Comparison of ENCODE assay signal across 8 mouse cellular contexts in the genomic region with DNA sequence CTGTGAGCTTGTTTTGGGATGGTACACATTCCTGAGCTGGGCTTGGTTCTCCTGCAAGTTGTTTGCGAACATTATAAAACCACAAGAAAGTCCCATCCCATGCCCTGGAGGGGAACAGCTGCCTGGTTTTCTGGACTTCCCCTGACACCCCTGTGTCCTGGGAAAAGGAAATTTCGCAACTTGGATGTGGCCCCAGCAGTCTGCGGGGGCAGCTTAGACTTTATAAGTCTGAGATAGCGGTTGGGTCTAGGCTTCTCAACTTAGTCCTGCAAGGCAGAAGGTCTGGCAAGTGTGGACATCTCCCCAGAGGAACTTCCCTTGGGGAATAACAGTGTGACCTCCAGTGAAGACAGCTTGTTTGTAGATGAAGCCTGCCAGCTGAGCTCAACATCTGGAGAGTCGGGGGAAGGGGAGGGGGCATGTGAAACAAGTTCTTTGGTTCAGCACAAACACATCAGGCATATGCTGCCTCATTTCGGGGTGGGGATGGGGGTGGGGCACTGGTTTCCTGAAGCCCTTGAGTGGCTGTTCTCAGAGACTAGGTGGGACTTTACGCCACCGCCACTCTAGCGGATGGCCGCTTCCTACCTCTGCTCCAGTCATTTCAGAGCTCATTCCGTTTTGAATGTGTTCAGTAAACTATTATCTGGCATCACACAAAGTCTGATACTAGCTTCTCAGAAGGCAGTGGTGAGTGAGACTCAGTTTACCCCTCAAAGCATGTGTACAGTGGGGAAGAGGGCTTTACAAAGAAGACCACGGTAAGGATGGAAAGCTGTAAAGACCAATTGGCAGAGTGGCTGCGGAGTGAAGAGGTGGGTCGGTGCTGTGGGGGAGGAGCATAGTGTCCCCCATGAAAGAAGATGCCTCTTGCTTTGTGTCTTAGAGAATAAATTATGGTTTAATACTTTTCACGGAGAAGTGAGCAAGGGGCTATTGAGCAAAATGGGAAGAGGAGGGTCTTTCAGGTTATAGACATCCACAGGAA. TPM values are rescaled to one million over a fixed set of nuclear protein-coding genes. Genes with fewer than 3 reads are reported as not detected.
DNase-seq lines count a peak whose midpoint lies in the region; ATAC-seq and TF ChIP-seq lines count a peak whose summit lies in the region.

No protein-coding gene starts in this region.

- TF ChIP-seq POLR2A in limb, embryonic 14.5 days (IDR thresholded peaks at IDR 0.05; ENCODE audit: borderline replicate concordance, extremely low read depth, insufficient read depth, insufficient read length): no peak

- intact Hi-C loops in heart, postnatal 36 days (cut with DNase I): loop anchor here (5.0 kb wide), 1 partner anchor 33 kb away; no protein-coding TSS in a partner anchor

- no peak overlapping the region for H3K4me3 ChIP-seq in hindbrain, embryonic 11.5 days (ENCODE audit: low read depth, low read length)
- H3K4me3 ChIP-seq in hindbrain, embryonic 14.5 days (replicated peaks; ENCODE audit: low read length): no peak overlapping the region
- peak overlapping the region; percentile 19 for H3K4me3 ChIP-seq in embryonic facial prominence, embryonic 14.5 days (ENCODE audit: low read depth, low read length)
- H3K4me3 ChIP-seq in limb, embryonic 14.5 days (replicated peaks; ENCODE audit: low read length): peak overlapping the region; percentile 14
- no peak overlapping the region for H3K4me3 ChIP-seq in neural tube, embryonic 13.5 days

- H3K9ac ChIP-seq in hindbrain, embryonic 11.5 days (ENCODE audit: low read depth, low read length): no peak overlapping the region
- no peak overlapping the region for H3K9ac ChIP-seq in hindbrain, embryonic 14.5 days
- H3K9ac ChIP-seq in embryonic facial prominence, embryonic 14.5 days (ENCODE audit: low read depth, low read length): no peak overlapping the region
- H3K9ac ChIP-seq in limb, embryonic 14.5 days (ENCODE audit: low read depth, low read length, severe bottlenecking): no peak overlapping the region
- H3K9ac ChIP-seq in neural tube, embryonic 13.5 days: no peak overlapping the region

- no peak overlapping the region for H3K27ac ChIP-seq in hindbrain, embryonic 11.5 days (ENCODE audit: low read depth, low read length)
- no peak overlapping the region for H3K27ac ChIP-seq in hindbrain, embryonic 14.5 days
- no peak overlapping the region for H3K27ac ChIP-seq in embryonic facial prominence, embryonic 14.5 days (replicated peaks; ENCODE audit: low read depth, low read length)
- no peak overlapping the region for H3K27ac ChIP-seq in limb, embryonic 14.5 days (replicated peaks; ENCODE audit: low read depth, low read length)
- H3K27ac ChIP-seq in neural tube, embryonic 13.5 days (replicated peaks): 0 out of 2 replicates have a peak overlapping the region, but pooled peaks have one; percentile 13

- no peak overlapping the region for H3K4me2 ChIP-seq in hindbrain, embryonic 11.5 days (replicated peaks; ENCODE audit: low read depth, low read length)
- H3K4me2 ChIP-seq in hindbrain, embryonic 14.5 days (replicated peaks): no peak overlapping the region
- peak overlapping the region; percentile 30 for H3K4me2 ChIP-seq in embryonic facial prominence, embryonic 14.5 days (ENCODE audit: low read depth, low read length)
- H3K4me2 ChIP-seq in limb, embryonic 14.5 days (replicated peaks; ENCODE audit: low read depth, low read length, severe bottlenecking): peak overlapping the region; percentile 31
- peak overlapping the region; percentile 22; the same call in 1 of the 2 replicates for H3K4me2 ChIP-seq in neural tube, embryonic 13.5 days

- no peak for ATAC-seq in hindbrain, embryonic 11.5 days (ENCODE audit: low FRiP score)
- ATAC-seq in hindbrain, embryonic 14.5 days (ENCODE audit: low FRiP score): no peak
- peak; percentile 62; the same call in 1 of the 2 replicates for ATAC-seq in embryonic facial prominence, embryonic 14.5 days (ENCODE audit: low read depth)
- peak; percentile 53; the same call in 1 of the 2 replicates for ATAC-seq in limb, embryonic 14.5 days (ENCODE audit: low FRiP score, low read depth)
- ATAC-seq in neural tube, embryonic 13.5 days (ENCODE audit: low read depth): no peak

- 0 out of 2 replicates have a peak, but pooled peaks cover 2% of the 10 kb centered on the region for H3K4me1 ChIP-seq in hindbrain, embryonic 11.5 days (replicated peaks; ENCODE audit: control insufficient read depth, insufficient read depth, low read length)
- no peaks in the 10 kb centered on the region for H3K4me1 ChIP-seq in hindbrain, embryonic 14.5 days (replicated peaks; ENCODE audit: control insufficient read depth, insufficient read depth, low read length)
- no peaks in the 10 kb centered on the region for H3K4me1 ChIP-seq in embryonic facial prominence, embryonic 14.5 days (ENCODE audit: control insufficient read depth, insufficient read depth, low read length)
- H3K4me1 ChIP-seq in limb, embryonic 14.5 days (ENCODE audit: control insufficient read depth, insufficient read depth, low read length): no peaks in the 10 kb centered on the region
- peaks cover 9% of the 10 kb centered on the region; the same call in 1 of the 2 replicates for H3K4me1 ChIP-seq in neural tube, embryonic 13.5 days (replicated peaks)

- no peaks in the 10 kb centered on the region for H3K27me3 ChIP-seq in hindbrain, embryonic 11.5 days (ENCODE audit: control insufficient read depth, insufficient read depth, low read length)
- no peaks in the 10 kb centered on the region for H3K27me3 ChIP-seq in hindbrain, embryonic 14.5 days (ENCODE audit: control insufficient read depth, insufficient read depth, low read length)
- no peaks in the 10 kb centered on the region for H3K27me3 ChIP-seq in embryonic facial prominence, embryonic 14.5 days (replicated peaks; ENCODE audit: control insufficient read depth, insufficient read depth, low read length)
- H3K27me3 ChIP-seq in limb, embryonic 14.5 days (ENCODE audit: control insufficient read depth, insufficient read depth, low read length): no peaks in the 10 kb centered on the region
- H3K27me3 ChIP-seq in neural tube, embryonic 13.5 days: no peaks in the 10 kb centered on the region

- DNase-seq in hindbrain, embryonic 11.5 days (ENCODE audit: low spot score): peak; percentile 26
- no peak for DNase-seq in hindbrain, embryonic 14.5 days (ENCODE audit: low spot score)
- DNase-seq in embryonic facial prominence, embryonic 14.5 days (ENCODE audit: low spot score): peak; percentile 69
- peak; percentile 74 to 84 for DNase-seq in heart, postnatal 36 days
- DNase-seq in limb, embryonic 14.5 days (ENCODE audit: low spot score): peak; percentile 28
- DNase-seq in right cerebral cortex, postnatal 25 days: no peak
- DNase-seq in layer of hippocampus, adult 9-10 months (ENCODE audit: low spot score): no peak

- 57% methylated on average over 15 of the region's 15 CpGs for WGBS in hindbrain, embryonic 11.5 days
- 64% methylated on average over 15 of the region's 15 CpGs for WGBS in hindbrain, embryonic 14.5 days
- WGBS in embryonic facial prominence, embryonic 14.5 days: 34% methylated on average over 15 of the region's 15 CpGs
- WGBS in limb, embryonic 14.5 days: 36% methylated on average over 15 of the region's 15 CpGs
- 52% methylated on average over 15 of the region's 15 CpGs for WGBS in neural tube, embryonic 13.5 days

- no peaks in the 10 kb centered on the region for H3K36me3 ChIP-seq in hindbrain, embryonic 11.5 days (ENCODE audit: control insufficient read depth, insufficient read depth, low read length)
- no peaks in the 10 kb centered on the region for H3K36me3 ChIP-seq in hindbrain, embryonic 14.5 days (replicated peaks; ENCODE audit: control insufficient read depth, insufficient read depth)
- 0 out of 2 replicates have a peak, but pooled peaks cover 6% of the 10 kb centered on the region for H3K36me3 ChIP-seq in embryonic facial prominence, embryonic 14.5 days (ENCODE audit: control insufficient read depth, insufficient read depth, low read length)
- no peaks in the 10 kb centered on the region for H3K36me3 ChIP-seq in limb, embryonic 14.5 days (ENCODE audit: control insufficient read depth, insufficient read depth, low read length)
- H3K36me3 ChIP-seq in neural tube, embryonic 13.5 days: peaks cover 4% of the 10 kb centered on the region; the same call in 1 of the 2 replicates

- H3K9me3 ChIP-seq in hindbrain, embryonic 11.5 days (ENCODE audit: control insufficient read depth, low read length): no peaks in the 10 kb centered on the region
- 0 out of 2 replicates have a peak, but pooled peaks cover 3% of the 10 kb centered on the region for H3K9me3 ChIP-seq in hindbrain, embryonic 14.5 days (ENCODE audit: control insufficient read depth, low read length)
- peaks cover 8% of the 10 kb centered on the region; the same call in 1 of the 2 replicates for H3K9me3 ChIP-seq in embryonic facial prominence, embryonic 14.5 days (ENCODE audit: control insufficient read depth, low read length)
- peaks cover 6% of the 10 kb centered on the region; the same call in 1 of the 2 replicates for H3K9me3 ChIP-seq in limb, embryonic 14.5 days (ENCODE audit: control insufficient read depth, low read length)
- H3K9me3 ChIP-seq in neural tube, embryonic 13.5 days: peaks cover 6% of the 10 kb centered on the region; the same call in 1 of the 2 replicates

RNA-seq across cellular contexts. Expression of a gene that starts 59.7 kb away (rescaled TPM):
- polyA plus RNA-seq in hindbrain, embryonic 11.5 days (2014; fragmentation: Nextera tagmentation; extraction: Ambion mirVana): 291 and 446 TPM in 2 replicates
- 248 and 256 TPM in 2 replicates for polyA plus RNA-seq in hindbrain, embryonic 14.5 days (2014; fragmentation: Nextera tagmentation; extraction: Ambion mirVana)
- polyA plus RNA-seq in embryonic facial prominence, embryonic 14.5 days (2014; fragmentation: Nextera tagmentation; extraction: Ambion mirVana): 323 and 397 TPM in 2 replicates
- total RNA-seq in heart, postnatal 36 days (2021): 100 to 1,000 TPM in 1 of 2 experiments, 10 to 100 TPM in 1; 98.3 to 181 TPM
- polyA plus RNA-seq in limb, embryonic 14.5 days (2012; rRNA removed): 660 and 906 TPM in 2 replicates
- 392 and 408 TPM in 2 replicates for polyA plus RNA-seq in limb, embryonic 14.5 days (2014; fragmentation: Nextera tagmentation; extraction: Ambion mirVana)
- polyA plus RNA-seq in neural tube, embryonic 13.5 days (2015; fragmentation: Nextera tagmentation; extraction: Ambion mirVana): 427 and 477 TPM in 2 replicates

Comparison
In these comparisons a context has a peak if more than half of its experiments do, and no peak if none do; other contexts are left out.
1. DNase-seq: peak in hindbrain, embryonic 11.5 days (single experiment), embryonic facial prominence, embryonic 14.5 days (single experiment), heart, postnatal 36 days (2 of 2) and limb, embryonic 14.5 days (single experiment); none in hindbrain, embryonic 14.5 days (single experiment), right cerebral cortex, postnatal 25 days (single experiment) and layer of hippocampus, adult 9-10 months (single experiment).
2. ATAC-seq: peak in embryonic facial prominence, embryonic 14.5 days (single experiment) and limb, embryonic 14.5 days (single experiment); none in hindbrain, embryonic 11.5 days (single experiment), hindbrain, embryonic 14.5 days (single experiment) and neural tube, embryonic 13.5 days (single experiment).
3. H3K4me2 ChIP-seq: peak in embryonic facial prominence, embryonic 14.5 days (single experiment), limb, embryonic 14.5 days (single experiment) and neural tube, embryonic 13.5 days (single experiment); none in hindbrain, embryonic 11.5 days (single experiment) and hindbrain, embryonic 14.5 days (single experiment).
4. H3K4me3 ChIP-seq: peak in embryonic facial prominence, embryonic 14.5 days (single experiment) and limb, embryonic 14.5 days (single experiment); none in hindbrain, embryonic 11.5 days (single experiment), hindbrain, embryonic 14.5 days (single experiment) and neural tube, embryonic 13.5 days (single experiment).